Mouse (Mus musculus): ENCODE data around the gene Grin2b. TPM values are rescaled to one million over a fixed set of nuclear protein-coding genes. Genes with fewer than 3 reads are reported as not detected.

Gene Grin2b
- polyA plus RNA-seq, 1 experiment: not detected

DNA sequence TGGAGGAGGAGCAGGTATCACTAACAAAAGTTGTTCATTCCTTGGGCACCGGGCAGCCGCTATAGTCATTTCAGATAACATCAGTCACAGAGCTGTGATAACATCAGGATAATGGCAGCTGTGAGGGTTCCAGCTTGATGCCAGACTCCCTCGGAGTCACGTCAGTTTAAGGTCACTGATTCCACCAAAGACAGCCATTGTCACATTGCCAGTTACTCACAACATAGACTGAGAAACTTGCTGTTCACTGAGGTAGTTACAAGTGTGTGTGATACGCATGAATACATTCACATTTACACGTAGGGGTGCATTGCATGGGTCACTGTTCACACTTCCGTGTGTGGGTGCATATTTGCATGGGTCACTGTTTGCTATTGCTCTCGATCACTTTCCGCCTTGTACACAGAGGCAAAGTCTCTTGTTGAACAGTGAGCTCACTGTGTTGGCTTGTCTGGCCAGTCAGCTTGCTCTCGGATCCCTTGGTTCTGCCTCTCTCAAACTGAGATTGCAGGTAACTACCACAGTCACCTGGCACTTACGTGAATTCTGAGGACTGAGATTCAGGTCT is 383.6 kb downstream of the Grin2b start:
- H3K36me3 ChIP-seq (ENCODE audit: control insufficient read depth, insufficient read depth): no peaks in the 10 kb centered on the region
- no peak overlapping the region for H3ac ChIP-seq (ENCODE audit: control insufficient read depth, insufficient read length)
- no peak for TF ChIP-seq REST (IDR thresholded peaks at IDR 0.05; ENCODE audit: insufficient read depth, insufficient read length)
- TF ChIP-seq POLR2A (IDR thresholded peaks at IDR 0.05; ENCODE audit: insufficient read length, low read depth): no peak
- no peak for TF ChIP-seq TCF12 (IDR thresholded peaks at IDR 0.05; ENCODE audit: insufficient read depth, poor library complexity, severe bottlenecking)
- no peak for TF ChIP-seq CEBPB (IDR thresholded peaks at IDR 0.05; ENCODE audit: insufficient read depth, poor library complexity, severe bottlenecking)
- no peak for TF ChIP-seq MAX (IDR thresholded peaks at IDR 0.05; ENCODE audit: low read depth)
- H3K4me3 ChIP-seq: no peak overlapping the region
- no peaks in the 10 kb centered on the region for H3K79me2 ChIP-seq (ENCODE audit: control insufficient read depth, insufficient read depth)
- no peaks in the 10 kb centered on the region for H3K27me3 ChIP-seq (ENCODE audit: control insufficient read depth, insufficient read depth, insufficient read length)
- no peak overlapping the region for H3K4me2 ChIP-seq (ENCODE audit: low read depth)

DNA sequence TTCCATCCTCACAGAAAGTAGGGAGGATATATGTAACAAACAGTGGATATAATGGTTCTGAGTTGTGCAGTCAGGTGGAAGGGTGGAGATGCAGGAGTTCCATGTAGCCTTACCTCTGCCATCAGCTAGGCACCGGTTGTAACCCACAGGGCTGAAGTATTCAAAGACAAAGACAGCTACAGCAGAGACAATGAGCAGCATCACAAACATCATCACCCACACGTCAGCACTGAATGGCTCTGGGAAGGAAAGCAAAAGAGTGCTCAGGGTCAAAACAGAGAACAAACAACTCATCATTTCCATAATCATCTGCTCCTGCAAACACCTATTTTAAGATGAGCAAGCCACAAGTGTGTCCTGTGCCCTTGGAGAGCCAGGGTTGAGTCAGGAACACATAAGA is 398.6 kb downstream of the Grin2b start:
- Histone ChIP-seq H3K36me3 (ENCODE audit: control insufficient read depth, insufficient read depth) (no peaks in the 10 kb centered on the region), H3K4me2 (ENCODE audit: low read depth) (no peak overlapping the region), H3K79me2 (ENCODE audit: control insufficient read depth, insufficient read depth) (no peaks in the 10 kb centered on the region), H3K4me3 (no peak overlapping the region), H3ac (ENCODE audit: control insufficient read depth, insufficient read length) (no peak overlapping the region), H3K27me3 (ENCODE audit: control insufficient read depth, insufficient read depth, insufficient read length) (no peaks in the 10 kb centered on the region)
- TF ChIP-seq TCF12 (IDR thresholded peaks at IDR 0.05; ENCODE audit: insufficient read depth, poor library complexity, severe bottlenecking): no peak
- TF ChIP-seq POLR2AphosphoS2 (IDR thresholded peaks at IDR 0.05; ENCODE audit: insufficient read length, low read depth): no peak
- TF ChIP-seq MYOD1 (IDR thresholded peaks at IDR 0.05; ENCODE audit: control insufficient read depth in 1 of 3, insufficient read length in 2 of 3, low read depth in 2 of 3): no peak
- no peak for TF ChIP-seq CEBPB (IDR thresholded peaks at IDR 0.05; ENCODE audit: insufficient read depth, poor library complexity, severe bottlenecking)
- TF ChIP-seq MYOG (IDR thresholded peaks at IDR 0.05; ENCODE audit: control insufficient read depth in 1 of 3, insufficient read depth in 1 of 3, insufficient read length in 2 of 3, low read depth in 2 of 3): no peak
- no peak for TF ChIP-seq MAX (IDR thresholded peaks at IDR 0.05; ENCODE audit: low read depth)
- TF ChIP-seq SRF (IDR thresholded peaks at IDR 0.05; ENCODE audit: control insufficient read depth, insufficient read length, low read depth): no peak
- TF ChIP-seq E2F4 (IDR thresholded peaks at IDR 0.05; ENCODE audit: insufficient read depth): no peak
- no peak for TF ChIP-seq USF1 (IDR thresholded peaks at IDR 0.05; ENCODE audit: low read depth)
- TF ChIP-seq TCF3 (IDR thresholded peaks at IDR 0.05; ENCODE audit: insufficient read length, low read depth): no peak
- no peak for TF ChIP-seq POLR2A (IDR thresholded peaks at IDR 0.05; ENCODE audit: insufficient read length, low read depth)
- TF ChIP-seq REST (IDR thresholded peaks at IDR 0.05; ENCODE audit: insufficient read depth, insufficient read length): no peak

DNA sequence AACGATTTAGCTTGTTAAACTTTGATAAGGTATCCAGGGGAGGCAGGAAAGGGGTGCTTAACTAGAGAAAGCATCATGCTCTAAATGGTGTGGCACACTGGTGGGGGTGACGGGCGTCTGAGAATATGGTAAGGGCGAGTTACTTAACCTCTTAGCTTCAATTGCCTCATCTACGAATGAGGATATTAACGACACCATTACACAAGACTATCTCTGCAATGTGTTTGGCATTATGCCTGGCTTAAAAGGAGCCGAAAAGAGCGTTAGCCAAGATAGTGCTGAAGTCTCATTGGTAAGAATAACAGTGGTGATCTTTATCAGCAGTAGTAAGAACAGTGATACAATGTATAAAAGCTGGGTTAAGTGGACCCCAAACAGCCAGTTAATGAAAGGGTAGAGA is 405.7 kb downstream of the Grin2b start:
- Histone ChIP-seq H3K4me2 (ENCODE audit: low read depth) (no peak overlapping the region), H3K36me3 (ENCODE audit: control insufficient read depth, insufficient read depth) (no peaks in the 10 kb centered on the region), H3K27me3 (ENCODE audit: control insufficient read depth, insufficient read depth, insufficient read length) (no peaks in the 10 kb centered on the region), H3K79me2 (ENCODE audit: control insufficient read depth, insufficient read depth) (no peaks in the 10 kb centered on the region), H3ac (ENCODE audit: control insufficient read depth, insufficient read length) (no peak overlapping the region), H3K4me3 (no peak overlapping the region)
- TF ChIP-seq MYOD1 (IDR thresholded peaks at IDR 0.05; ENCODE audit: control insufficient read depth in 1 of 3, insufficient read length in 2 of 3, low read depth in 2 of 3) (no peak), REST (IDR thresholded peaks at IDR 0.05; ENCODE audit: insufficient read depth, insufficient read length) (no peak), USF1 (IDR thresholded peaks at IDR 0.05; ENCODE audit: low read depth) (no peak), E2F4 (IDR thresholded peaks at IDR 0.05; ENCODE audit: insufficient read depth) (no peak), SRF (IDR thresholded peaks at IDR 0.05; ENCODE audit: control insufficient read depth, insufficient read length, low read depth) (no peak), MYOG (IDR thresholded peaks at IDR 0.05; ENCODE audit: control insufficient read depth in 1 of 3, insufficient read depth in 1 of 3, insufficient read length in 2 of 3, low read depth in 2 of 3) (no peak), POLR2AphosphoS2 (IDR thresholded peaks at IDR 0.05; ENCODE audit: insufficient read length, low read depth) (no peak), CEBPB (IDR thresholded peaks at IDR 0.05; ENCODE audit: insufficient read depth, poor library complexity, severe bottlenecking) (no peak), TCF3 (IDR thresholded peaks at IDR 0.05; ENCODE audit: insufficient read length, low read depth) (no peak), MAX (IDR thresholded peaks at IDR 0.05; ENCODE audit: low read depth) (no peak), TCF12 (IDR thresholded peaks at IDR 0.05; ENCODE audit: insufficient read depth, poor library complexity, severe bottlenecking) (no peak), POLR2A (IDR thresholded peaks at IDR 0.05; ENCODE audit: insufficient read length, low read depth) (no peak)

DNA sequence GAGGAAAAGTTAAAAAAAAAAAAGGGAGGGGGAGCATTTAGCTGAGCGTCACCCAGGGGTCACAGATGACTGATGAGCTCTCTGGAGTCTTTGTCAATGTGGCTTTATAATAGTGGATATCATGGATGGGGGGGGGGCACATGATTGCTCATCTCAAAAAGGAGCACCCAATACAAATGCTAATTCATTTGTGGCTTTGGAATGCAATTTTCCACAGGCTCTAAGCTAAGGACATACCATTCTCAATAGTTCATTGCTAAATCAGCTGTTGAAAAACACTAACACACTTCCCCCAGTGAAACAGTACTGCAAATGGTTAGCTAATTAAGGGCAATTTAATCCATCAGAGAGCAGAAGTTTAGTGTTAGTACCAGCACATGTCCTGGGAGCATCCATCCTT is 414.6 kb downstream of the Grin2b start:
- no peaks in the 10 kb centered on the region for H3K36me3 ChIP-seq (ENCODE audit: control insufficient read depth, insufficient read depth)
- TF ChIP-seq MAX (IDR thresholded peaks at IDR 0.05; ENCODE audit: low read depth) (no peak), USF1 (IDR thresholded peaks at IDR 0.05; ENCODE audit: low read depth) (no peak), CEBPB (IDR thresholded peaks at IDR 0.05; ENCODE audit: insufficient read depth, poor library complexity, severe bottlenecking) (no peak), POLR2AphosphoS2 (IDR thresholded peaks at IDR 0.05; ENCODE audit: insufficient read length, low read depth) (no peak), TCF3 (IDR thresholded peaks at IDR 0.05; ENCODE audit: insufficient read length, low read depth) (no peak), REST (IDR thresholded peaks at IDR 0.05; ENCODE audit: insufficient read depth, insufficient read length) (no peak), POLR2A (IDR thresholded peaks at IDR 0.05; ENCODE audit: insufficient read length, low read depth) (no peak), SRF (IDR thresholded peaks at IDR 0.05; ENCODE audit: control insufficient read depth, insufficient read length, low read depth) (no peak), MYOD1 (IDR thresholded peaks at IDR 0.05; ENCODE audit: control insufficient read depth in 1 of 3, insufficient read length in 2 of 3, low read depth in 2 of 3) (no peak), TCF12 (IDR thresholded peaks at IDR 0.05; ENCODE audit: insufficient read depth, poor library complexity, severe bottlenecking) (no peak), MYOG (IDR thresholded peaks at IDR 0.05; ENCODE audit: control insufficient read depth in 1 of 3, insufficient read depth in 1 of 3, insufficient read length in 2 of 3, low read depth in 2 of 3) (no peak), E2F4 (IDR thresholded peaks at IDR 0.05; ENCODE audit: insufficient read depth) (no peak)
- no peak overlapping the region for H3ac ChIP-seq (ENCODE audit: control insufficient read depth, insufficient read length)
- H3K4me3 ChIP-seq: no peak overlapping the region
- H3K79me2 ChIP-seq (ENCODE audit: control insufficient read depth, insufficient read depth): no peaks in the 10 kb centered on the region
- H3K27me3 ChIP-seq (ENCODE audit: control insufficient read depth, insufficient read depth, insufficient read length): no peaks in the 10 kb centered on the region
- no peak overlapping the region for H3K4me2 ChIP-seq (ENCODE audit: low read depth)
